Mouse (Mus musculus) right cerebral cortex, postnatal 36 days (tissue): ENCODE results near the gene Obscn.

ENCODE experiments used
- DNase-seq, 2 experiments: peaks; one replicate each; pipeline ENCODE4 v3.0.0; 2022; ENCODE audit warnings: low spot score in 2 of 2, mixed read lengths in 1 of 2

Gene Obscn

GRCm38 (mm10) chr11:59135904-59136452 is at the start of gene Obscn:
Gene Obscn, minus strand, starts transcription at chr11:59136402.
- no peak for DNase-seq

DNA sequence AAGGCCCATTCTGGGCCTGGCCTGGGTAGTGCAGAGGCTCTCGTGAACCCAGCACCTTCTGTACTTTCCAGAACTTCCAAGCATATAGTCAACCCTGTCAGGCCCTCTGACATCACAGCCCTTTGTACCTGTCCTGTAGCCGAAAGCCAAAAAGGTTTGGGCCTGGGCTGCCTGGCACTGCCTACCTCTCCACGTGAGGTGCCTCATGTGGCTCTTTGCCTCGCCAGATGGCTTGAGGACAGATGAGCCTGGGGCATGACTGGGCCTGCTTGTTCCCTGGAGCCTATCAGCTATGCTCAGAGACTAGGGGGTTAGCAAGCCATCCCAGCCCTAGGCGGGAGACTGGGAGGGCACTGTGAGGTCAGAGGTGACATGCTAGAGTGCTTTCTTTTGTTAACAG is 49.3 kb upstream of the Obscn start:
- DNase-seq = no peak

- no peak for DNase-seq
These were observed 47.6 kb upstream of the Obscn start for GRCm38 (mm10) chr11:59183821-59184220.

GRCm38 (mm10) chr11:59182864-59183331 is 46.7 kb upstream of the Obscn start, which contains the start of gene Gjc2:
Gene Gjc2, minus strand, starts transcription at chr11:59183213.
- DNase-seq = no peak

GRCm38 (mm10) chr11:59176921-59177320 is 40.7 kb upstream of the Obscn start:
- no peak for DNase-seq

DNA sequence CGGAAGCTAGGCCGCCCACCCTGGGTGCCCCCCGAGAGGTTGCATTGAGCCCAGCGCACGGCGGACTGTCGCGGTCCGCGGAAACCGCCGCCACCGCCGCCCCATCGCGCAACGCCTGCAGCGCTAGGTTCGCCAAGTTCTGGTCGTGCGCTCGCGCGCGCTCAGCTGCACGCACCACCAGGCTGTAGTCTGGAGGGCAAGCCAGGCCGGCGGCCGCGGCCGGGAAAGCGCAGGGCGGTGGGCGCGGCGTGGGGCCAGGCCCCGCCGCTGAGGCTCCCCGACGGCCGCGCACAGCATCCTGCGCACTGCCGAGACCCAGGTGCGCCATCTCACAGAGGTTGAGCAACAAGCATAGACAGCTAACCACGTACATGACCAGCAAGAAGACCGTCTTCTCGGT is 40.3 kb upstream of the Obscn start:
- no peak for DNase-seq

DNA sequence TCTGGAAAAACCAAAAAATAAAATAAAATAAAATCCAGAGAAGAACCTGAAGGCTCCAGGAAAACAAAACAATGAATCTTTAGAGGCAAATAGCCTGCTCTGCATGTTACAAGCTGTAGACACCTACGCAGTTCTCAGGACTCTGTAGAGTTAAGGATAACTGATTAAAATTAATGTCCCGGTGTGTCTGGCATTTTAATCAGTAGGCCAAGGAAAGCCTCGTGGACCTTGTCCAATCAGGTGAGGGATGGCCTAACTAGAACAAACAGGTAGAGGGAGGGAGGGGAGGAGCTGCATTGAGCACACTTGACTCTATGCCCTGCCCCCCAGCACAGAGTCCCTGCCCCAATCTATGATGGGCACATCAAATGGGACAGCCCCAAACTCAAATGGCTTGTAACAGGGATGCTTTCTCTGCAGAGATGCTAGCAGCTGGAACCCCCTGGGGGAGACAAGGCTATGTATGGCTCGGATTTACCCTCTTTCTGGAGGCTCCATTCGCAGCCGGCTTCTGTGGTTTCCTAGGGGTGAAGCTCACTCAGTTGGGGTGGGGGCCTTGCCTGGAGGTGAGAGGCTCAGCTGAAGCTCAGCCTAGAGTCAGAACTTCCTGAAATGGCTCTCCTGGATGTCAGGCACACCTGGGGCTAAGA is 38.1 kb upstream of the Obscn start:
- DNase-seq = no peak

DNA sequence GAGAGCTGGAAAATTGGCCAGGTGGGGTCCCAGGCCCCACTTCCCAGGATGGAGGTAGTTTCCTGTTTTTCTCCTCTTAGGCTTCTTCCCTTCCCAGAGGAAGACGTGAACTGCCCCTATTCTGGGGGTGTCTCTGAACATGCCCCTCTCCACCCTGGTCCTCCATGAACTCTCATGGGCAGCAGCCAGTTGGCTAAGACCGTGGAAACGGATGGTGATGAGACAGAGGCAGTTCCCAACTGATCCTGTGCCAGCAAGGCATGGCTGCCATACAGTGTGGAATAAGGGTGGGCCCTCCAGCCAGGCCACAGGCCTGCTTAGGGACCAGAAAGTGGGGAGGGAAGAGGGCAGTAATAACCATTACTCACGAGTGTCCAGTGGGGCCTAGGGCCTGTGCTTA is 34.3 kb upstream of the Obscn start:
- DNase-seq = no peak

- DNase-seq = no peak
These were observed 33.6 kb upstream of the Obscn start for GRCm38 (mm10) chr11:59169807-59170206.

- DNase-seq = no peak
These were observed 29.5 kb upstream of the Obscn start for GRCm38 (mm10) chr11:59165616-59166241.

DNA sequence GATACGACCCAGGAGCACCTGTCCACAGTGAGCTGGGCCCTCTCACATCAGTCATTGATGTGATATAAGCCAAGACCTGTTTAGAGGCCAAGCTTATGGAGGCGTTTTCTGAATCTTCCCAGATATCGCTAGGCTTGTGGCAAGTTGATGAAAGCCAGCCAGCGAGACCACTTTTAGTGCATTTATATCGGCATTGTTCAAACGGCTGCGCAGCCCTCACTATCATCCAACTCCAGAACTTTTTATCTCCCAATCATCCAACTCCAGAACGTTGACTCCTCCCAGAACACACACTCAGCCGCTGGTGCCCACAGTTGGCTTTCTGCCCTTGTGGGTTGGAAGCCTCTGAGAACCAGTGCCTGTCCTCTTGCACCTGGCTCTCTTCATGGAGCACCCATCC is 28.2 kb upstream of the Obscn start:
- DNase-seq = no peak

DNA sequence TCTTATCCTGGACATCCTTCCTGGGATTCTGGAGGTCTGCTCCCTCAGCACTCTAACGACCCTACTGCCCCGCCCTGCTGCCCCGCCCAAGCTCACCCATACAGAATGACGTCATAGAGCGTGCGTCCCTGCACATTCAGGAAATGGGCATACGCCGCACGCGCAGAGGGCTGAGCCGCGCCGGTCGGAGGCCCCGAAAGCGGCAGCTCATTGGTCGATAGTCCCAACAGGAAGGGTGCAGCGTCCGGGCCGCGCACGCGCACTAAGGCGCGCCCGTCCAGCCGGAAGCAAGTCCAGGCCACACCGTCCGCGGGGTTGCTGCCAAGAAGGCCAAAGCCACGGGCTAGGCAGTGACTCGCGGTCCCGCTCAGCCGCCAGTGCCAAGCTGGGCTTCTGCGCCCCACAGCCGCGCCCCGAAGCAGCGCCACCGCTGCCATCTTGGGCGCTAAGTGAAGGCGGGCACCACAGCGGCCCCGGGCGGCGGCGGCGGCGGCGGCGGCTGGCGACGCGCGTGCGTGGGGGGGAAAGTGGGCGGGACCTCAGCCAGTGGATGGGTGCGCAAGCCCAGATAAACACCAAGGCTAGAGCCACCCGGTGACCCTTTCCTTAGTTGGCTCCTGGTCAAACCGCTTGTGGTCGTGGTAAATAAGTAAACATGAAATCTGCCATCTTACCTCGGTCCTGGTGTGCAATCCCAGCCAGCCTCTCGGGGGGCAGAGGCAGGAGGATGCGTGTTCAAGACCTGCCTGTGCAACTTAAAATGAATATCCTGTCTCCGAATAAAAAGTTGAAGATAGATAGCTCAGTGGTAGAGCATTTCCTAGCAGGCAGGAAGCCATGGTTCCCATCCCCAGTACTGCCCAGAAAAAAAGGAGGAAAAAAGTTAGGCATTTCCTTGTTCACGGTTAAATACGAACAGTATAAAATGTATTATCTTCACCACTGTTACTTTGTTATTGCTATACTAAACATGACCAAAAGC is 27.3 kb upstream of the Obscn start, which contains the start of gene Iba57:
Iba57 (minus strand) TSS at position 485 of the 982 bp plus-strand sequence.
- peak; percentile 99 to 100 for DNase-seq

DNA sequence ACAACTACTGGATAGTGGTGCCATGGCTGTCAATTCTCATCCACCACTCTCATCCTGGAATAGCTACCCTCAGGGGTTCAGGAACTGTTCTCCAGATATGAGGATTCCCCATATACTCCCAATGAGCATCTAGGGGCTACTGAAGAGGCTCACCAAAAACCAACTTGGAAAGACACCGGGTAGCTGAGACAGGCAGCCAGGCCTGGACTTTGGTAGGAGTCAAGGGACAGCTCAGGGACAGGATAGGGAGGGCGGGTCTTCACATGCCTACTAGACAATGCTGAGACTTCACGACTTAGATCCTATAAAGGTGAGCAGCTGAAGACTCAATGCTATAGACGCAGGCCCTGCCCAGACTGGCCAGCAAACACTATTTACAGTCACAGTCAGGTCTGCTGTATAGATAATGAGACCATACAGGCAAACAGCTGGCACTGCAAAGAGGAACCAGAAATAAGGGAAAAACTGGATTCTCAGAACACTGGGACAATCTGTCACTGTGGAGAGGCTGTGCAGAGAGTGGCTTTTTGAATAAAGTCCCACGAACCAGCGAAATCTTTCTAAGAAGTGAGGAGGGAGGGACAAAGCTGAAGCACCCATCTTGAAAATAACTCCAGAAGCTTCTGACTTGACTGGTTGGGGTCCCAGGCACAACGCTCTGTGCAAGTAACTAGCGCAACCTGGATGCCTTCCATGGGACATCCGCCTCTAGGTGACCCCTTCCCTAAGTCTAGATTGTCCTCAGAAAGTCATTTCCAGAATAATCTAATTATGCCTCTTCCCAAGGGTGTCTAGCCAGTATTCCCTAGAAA is 26.4 kb upstream of the Obscn start:
- no peak for DNase-seq

DNA sequence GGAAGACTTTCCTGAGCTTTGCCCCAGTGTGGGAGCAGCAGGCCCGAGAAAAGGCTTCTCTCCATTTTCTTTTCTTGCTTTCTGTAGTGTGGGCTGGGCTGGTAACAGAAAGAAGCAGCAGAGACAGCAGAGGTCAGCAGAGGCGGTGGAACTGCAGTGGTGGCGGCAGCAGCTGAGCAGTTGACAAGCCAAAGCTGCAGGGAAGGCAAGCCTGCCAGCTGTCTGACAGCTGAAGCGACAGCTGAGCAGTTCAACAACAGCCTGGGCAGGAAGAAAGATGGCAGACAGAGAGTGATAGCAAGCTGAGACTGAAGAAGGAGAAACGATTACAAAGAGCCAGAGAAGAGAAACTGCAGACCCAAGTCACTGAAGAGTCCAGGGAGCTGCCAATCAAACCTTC is 25.2 kb upstream of the Obscn start:
- DNase-seq = no peak

GRCm38 (mm10) chr11:59159558-59159957 is 23.4 kb upstream of the Obscn start:
- DNase-seq = no peak

DNA sequence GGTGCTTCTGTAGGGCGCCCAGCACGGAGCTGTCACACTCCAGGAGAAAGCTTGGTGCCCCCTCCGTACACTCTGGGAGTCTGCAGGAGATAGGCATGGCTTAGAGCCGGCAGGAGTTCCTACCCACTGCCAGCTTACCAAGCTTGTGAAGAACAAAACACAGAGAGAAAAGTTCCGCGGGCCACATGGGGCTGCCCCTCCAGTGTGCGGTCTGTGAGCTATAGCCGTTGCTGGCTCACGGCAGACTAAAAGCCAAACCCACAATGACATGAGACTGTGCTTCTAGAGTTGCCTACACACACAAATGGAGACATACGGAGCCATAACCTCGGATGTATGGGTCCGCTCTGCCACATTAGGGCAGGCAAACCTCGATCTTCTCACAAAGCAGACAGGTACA is 22.9 kb upstream of the Obscn start:
- DNase-seq = no peak

DNA sequence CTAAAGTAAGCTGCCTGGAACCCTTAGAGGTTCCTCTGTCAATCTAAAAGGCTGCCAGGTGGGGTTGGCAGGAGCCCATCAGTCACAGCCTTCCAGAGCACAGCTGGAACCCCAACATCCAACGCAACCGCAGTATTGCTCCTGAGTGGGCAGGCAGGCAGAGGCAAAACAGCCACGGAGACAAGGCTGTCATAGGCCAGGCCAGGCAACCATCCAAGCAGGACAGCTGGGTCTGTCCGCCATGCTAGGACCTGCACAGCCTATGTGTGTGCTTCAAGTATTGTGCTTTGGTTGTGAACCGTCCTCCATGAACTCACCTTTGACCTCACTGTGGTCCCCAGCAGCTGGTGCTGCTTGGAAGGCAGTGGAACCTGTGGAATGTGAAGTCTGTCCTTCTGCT is 19.7 kb upstream of the Obscn start:
- DNase-seq = no peak

DNA sequence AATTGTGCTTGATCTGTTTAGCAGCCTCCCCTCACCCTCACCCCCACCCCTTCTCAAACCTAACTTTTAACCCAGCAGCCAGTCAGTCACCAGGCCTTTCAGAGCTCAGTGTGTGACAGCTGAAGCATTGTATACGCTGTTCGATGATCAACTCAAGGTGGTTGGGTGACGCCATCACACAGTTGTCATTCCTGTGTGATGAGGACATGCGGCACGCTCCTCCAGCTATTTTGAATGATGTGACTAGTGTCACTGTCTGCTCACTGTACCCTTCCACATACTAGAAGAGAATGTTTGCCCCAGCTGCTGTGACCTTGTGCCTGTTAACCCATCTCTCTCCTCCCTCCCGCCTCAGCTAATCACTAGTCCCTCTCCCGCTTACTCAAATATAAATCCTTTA is 18.0 kb upstream of the Obscn start:
- DNase-seq = no peak

DNA sequence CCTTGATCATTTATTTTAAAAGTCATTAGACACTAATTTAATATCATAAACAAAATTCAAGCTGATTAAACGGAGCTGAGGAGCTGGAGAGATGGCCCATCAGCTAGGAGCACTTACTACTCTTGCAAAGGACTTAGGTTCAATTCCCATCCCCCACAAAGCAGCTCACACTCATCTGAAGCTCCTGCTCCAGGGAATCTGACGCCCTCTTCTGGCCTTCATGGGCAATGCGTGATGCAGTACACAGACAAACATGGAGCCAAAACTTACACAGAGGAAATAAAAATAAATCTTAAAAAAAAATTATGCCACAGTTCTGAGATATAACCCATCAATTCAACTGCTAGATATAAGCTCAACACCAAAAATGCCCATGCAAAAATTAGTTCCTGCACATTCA is 15.5 kb upstream of the Obscn start:
- DNase-seq = no peak

DNA sequence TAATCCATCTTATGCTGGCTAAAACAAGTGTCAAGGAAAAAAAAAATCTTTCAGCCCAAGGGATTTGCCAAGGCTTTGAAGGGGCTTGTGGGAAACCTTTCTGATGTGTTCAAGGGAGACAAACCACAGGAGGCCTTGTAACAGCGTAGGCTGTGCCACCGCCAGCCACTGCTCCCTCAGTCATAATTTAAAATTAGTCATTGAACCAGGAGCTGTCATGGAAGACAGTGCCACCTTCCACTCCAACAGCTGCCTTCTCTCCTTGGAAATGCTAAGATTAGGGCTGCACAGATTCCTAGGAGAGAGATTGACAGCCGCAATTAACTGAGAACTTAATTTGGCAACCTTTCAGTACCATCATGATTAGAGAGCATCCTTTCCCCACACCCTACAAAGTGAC is 13.1 kb upstream of the Obscn start:
- no peak for DNase-seq

- DNase-seq = no peak
These were observed 6.8 kb upstream of the Obscn start for GRCm38 (mm10) chr11:59142962-59143361.
